Mouse (Mus musculus): ENCODE results near the gene Duox1.

DNA sequence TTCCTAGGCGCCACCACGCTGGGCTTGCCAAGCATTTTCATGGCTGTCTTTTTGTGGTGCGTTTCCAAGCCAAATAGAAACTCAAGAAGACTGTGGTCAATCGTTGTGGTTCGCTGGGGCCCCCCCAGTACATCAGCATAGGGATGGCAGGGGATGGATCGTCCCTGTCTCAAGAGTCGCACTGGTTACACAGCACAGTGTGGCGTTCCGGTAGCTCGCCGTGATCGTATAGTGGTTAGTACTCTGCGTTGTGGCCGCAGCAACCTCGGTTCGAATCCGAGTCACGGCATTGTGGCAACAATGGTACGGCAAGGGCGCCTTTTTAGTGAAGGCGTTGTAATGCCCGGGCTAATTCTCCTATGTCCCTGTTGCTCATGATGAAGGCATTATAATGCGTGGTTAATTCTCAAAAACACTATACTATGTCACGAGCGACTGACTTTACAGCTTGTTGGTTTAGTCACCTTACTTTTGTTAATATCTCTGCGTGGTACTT, 62.3 kb downstream of the Duox1 start:
- TF ChIP-seq CTCF (IDR thresholded peaks at IDR 0.05; ENCODE audit: control insufficient read depth, insufficient read depth, low read length): no peak
- no peak for TF ChIP-seq POLR2A (IDR thresholded peaks at IDR 0.05; ENCODE audit: borderline replicate concordance, control insufficient read depth, low read depth, low read length)

Measured in bone marrow, adult 2 months (tissue).